Mouse (Mus musculus): ENCODE measurements around the gene Elovl1. TPM values are rescaled to one million over a fixed set of nuclear protein-coding genes. Genes with fewer than 3 reads are reported as not detected.

Gene Elovl1
- polyA plus RNA-seq, 1 experiment: 99.5 TPM

GRCm38 (mm10) chr4:118401421-118401820, 26.5 kb upstream of the Elovl1 start:
- WGBS: 82% methylated on average over 3 of the region's 3 CpGs
- no peaks in the 10 kb centered on the region; the same call in 1 of the 2 replicates for H3K4me1 ChIP-seq (ENCODE audit: control insufficient read depth, insufficient read depth, low read length)
- H3K27ac ChIP-seq (ENCODE audit: control insufficient read depth, insufficient read depth, low read depth, low read length, poor library complexity): no peak overlapping the region
- no peak for TF ChIP-seq CTCF (IDR thresholded peaks at IDR 0.05; ENCODE audit: control insufficient read depth, insufficient read depth, low read length)
- no peak for TF ChIP-seq POLR2A (IDR thresholded peaks at IDR 0.05; ENCODE audit: borderline replicate concordance, control insufficient read depth, low read depth, low read length)
- no peak overlapping the region for H3K4me3 ChIP-seq (replicated peaks; ENCODE audit: control insufficient read depth, low read depth, low read length)

GRCm38 (mm10) chr4:118401918-118402317, 26.0 kb upstream of the Elovl1 start:
- Histone ChIP-seq H3K4me3 (replicated peaks; ENCODE audit: control insufficient read depth, low read depth, low read length) (no peak overlapping the region), H3K4me1 (ENCODE audit: control insufficient read depth, insufficient read depth, low read length) (no peaks in the 10 kb centered on the region; the same call in 1 of the 2 replicates), H3K27ac (ENCODE audit: control insufficient read depth, insufficient read depth, low read depth, low read length, poor library complexity) (no peak overlapping the region)
- TF ChIP-seq POLR2A (IDR thresholded peaks at IDR 0.05; ENCODE audit: borderline replicate concordance, control insufficient read depth, low read depth, low read length): no peak
- TF ChIP-seq CTCF (IDR thresholded peaks at IDR 0.05; ENCODE audit: control insufficient read depth, insufficient read depth, low read length): no peak
- 60% methylated on average over 5 of the region's 5 CpGs for WGBS

- whole genome bisulfite sequencing: 89% methylated on average over 12 of the region's 12 CpGs
- TF ChIP-seq CTCF (IDR thresholded peaks at IDR 0.05; ENCODE audit: control insufficient read depth, insufficient read depth, low read length) (no peak), POLR2A (IDR thresholded peaks at IDR 0.05; ENCODE audit: borderline replicate concordance, control insufficient read depth, low read depth, low read length) (no peak)
- no peak overlapping the region for H3K27ac ChIP-seq (ENCODE audit: control insufficient read depth, insufficient read depth, low read depth, low read length, poor library complexity)
- no peaks in the 10 kb centered on the region; the same call in 1 of the 2 replicates for H3K4me1 ChIP-seq (ENCODE audit: control insufficient read depth, insufficient read depth, low read length)
- no peak overlapping the region for H3K4me3 ChIP-seq (replicated peaks; ENCODE audit: control insufficient read depth, low read depth, low read length)
These were observed 25.2 kb upstream of the Elovl1 start for GRCm38 (mm10) chr4:118402701-118403100.

GRCm38 (mm10) chr4:118409142-118409900, 18.6 kb upstream of the Elovl1 start, which contains the start of the genes Szt2 and Med8:
TSS of gene Szt2 (minus strand) at chr4:118409273.
TSS of gene Med8 (plus strand) at chr4:118409337.
- Histone ChIP-seq H3K4me3 (replicated peaks; ENCODE audit: control insufficient read depth, low read depth, low read length) (peak within 1 kb of the TSS; percentile 92), H3K27ac (ENCODE audit: control insufficient read depth, insufficient read depth, low read depth, low read length, poor library complexity) (peak within 1 kb of the TSS; percentile 91), H3K4me1 (ENCODE audit: control insufficient read depth, insufficient read depth, low read length) (peaks cover 5% of the 10 kb centered on the region; the same call in 1 of the 2 replicates)
- TF ChIP-seq POLR2A (IDR thresholded peaks at IDR 0.05; ENCODE audit: borderline replicate concordance, control insufficient read depth, low read depth, low read length): peak; percentile 96
- peak; percentile 3; the same call in 1 of the 2 replicates for TF ChIP-seq CTCF (IDR thresholded peaks at IDR 0.05; ENCODE audit: control insufficient read depth, insufficient read depth, low read length)
- under 1% methylated on average over 53 of the region's 53 CpGs for WGBS

- peak overlapping the region; percentile 48; the same call in 1 of the 2 replicates for H3K27ac ChIP-seq (ENCODE audit: control insufficient read depth, insufficient read depth, low read depth, low read length, poor library complexity)
- H3K4me3 ChIP-seq (replicated peaks; ENCODE audit: control insufficient read depth, low read depth, low read length): peak overlapping the region; percentile 10
- H3K4me1 ChIP-seq (ENCODE audit: control insufficient read depth, insufficient read depth, low read length): peaks cover 5% of the 10 kb centered on the region; the same call in 1 of the 2 replicates
- TF ChIP-seq POLR2A (IDR thresholded peaks at IDR 0.05; ENCODE audit: borderline replicate concordance, control insufficient read depth, low read depth, low read length) (no peak), CTCF (IDR thresholded peaks at IDR 0.05; ENCODE audit: control insufficient read depth, insufficient read depth, low read length) (no peak)
- WGBS: 81% methylated on average over 5 of the region's 5 CpGs
These were observed 17.0 kb upstream of the Elovl1 start for GRCm38 (mm10) chr4:118410871-118411270.

GRCm38 (mm10) chr4:118413553-118413952, 14.3 kb upstream of the Elovl1 start:
- Histone ChIP-seq H3K4me3 (replicated peaks; ENCODE audit: control insufficient read depth, low read depth, low read length) (no peak overlapping the region), H3K27ac (ENCODE audit: control insufficient read depth, insufficient read depth, low read depth, low read length, poor library complexity) (no peak overlapping the region), H3K4me1 (ENCODE audit: control insufficient read depth, insufficient read depth, low read length) (peaks cover 2% of the 10 kb centered on the region; the same call in 1 of the 2 replicates)
- WGBS: 93% methylated on average over 5 of the region's 5 CpGs
- TF ChIP-seq CTCF (IDR thresholded peaks at IDR 0.05; ENCODE audit: control insufficient read depth, insufficient read depth, low read length): no peak
- no peak for TF ChIP-seq POLR2A (IDR thresholded peaks at IDR 0.05; ENCODE audit: borderline replicate concordance, control insufficient read depth, low read depth, low read length)

- no peak overlapping the region for H3K27ac ChIP-seq (ENCODE audit: control insufficient read depth, insufficient read depth, low read depth, low read length, poor library complexity)
These were observed 12.1 kb upstream of the Elovl1 start for GRCm38 (mm10) chr4:118415779-118416178.

GRCm38 (mm10) chr4:118416329-118416728, 11.6 kb upstream of the Elovl1 start:
- 89% methylated on average over 5 of the region's 5 CpGs for WGBS
- TF ChIP-seq POLR2A (IDR thresholded peaks at IDR 0.05; ENCODE audit: borderline replicate concordance, control insufficient read depth, low read depth, low read length): no peak
- no peak for TF ChIP-seq CTCF (IDR thresholded peaks at IDR 0.05; ENCODE audit: control insufficient read depth, insufficient read depth, low read length)

More at GRCm38 (mm10) chr4:118415779-118416178, 12.1 kb upstream of the Elovl1 start:
- H3K4me1 ChIP-seq (ENCODE audit: control insufficient read depth, insufficient read depth, low read length): peaks cover 2% of the 10 kb centered on the region; the same call in 1 of the 2 replicates
- 83% methylated on average over 2 of the region's 2 CpGs for WGBS
- no peak overlapping the region for H3K4me3 ChIP-seq (replicated peaks; ENCODE audit: control insufficient read depth, low read depth, low read length)
- TF ChIP-seq POLR2A (IDR thresholded peaks at IDR 0.05; ENCODE audit: borderline replicate concordance, control insufficient read depth, low read depth, low read length) (no peak), CTCF (IDR thresholded peaks at IDR 0.05; ENCODE audit: control insufficient read depth, insufficient read depth, low read length) (no peak)

More at GRCm38 (mm10) chr4:118416329-118416728, 11.6 kb upstream of the Elovl1 start:
- Histone ChIP-seq H3K4me3 (replicated peaks; ENCODE audit: control insufficient read depth, low read depth, low read length) (no peak overlapping the region), H3K4me1 (ENCODE audit: control insufficient read depth, insufficient read depth, low read length) (peaks cover 2% of the 10 kb centered on the region; the same call in 1 of the 2 replicates), H3K27ac (ENCODE audit: control insufficient read depth, insufficient read depth, low read depth, low read length, poor library complexity) (no peak overlapping the region)
